Mouse (Mus musculus) intestine, embryonic 14.5 days (tissue): Measurements from ENCODE around the gene Uap1l1. TPM values are rescaled to one million over a fixed set of nuclear protein-coding genes. Genes with fewer than 3 reads are reported as not detected.
"Not testable (repeated sequence)": the region's sequence is repeated elsewhere in the genome, so short reads cannot be mapped to it uniquely, and the experiment has no call there.

Experiments
- ATAC-seq: fragments of 200-750 bp; cut with Nextera tagmentation; replicated peaks from 2 replicates; pipeline ENCODE4 v1.8.0; 2017; ENCODE audit warnings: low read depth, moderate number of reproducible peaks, moderate TSS enrichment, moderate library complexity; ENCODE audit not compliant: low FRiP score, low TSS enrichment
- DNase-seq: peaks from one replicate; pipeline ENCODE4 v3.0.0-alpha.2; 2018; ENCODE audit warnings: low spot score
- H3K27ac ChIP-seq: fragments of 300-500 bp; sonication (generic); 2 replicates; pipeline ENCODE4 v1.5.1; 2014; ENCODE audit warnings: low read depth, mild to moderate bottlenecking, control low read depth
- H3K27me3 ChIP-seq: fragments of 300-500 bp; sonication (generic); replicated peaks from 2 replicates; pipeline ENCODE4 v1.6.1; 2014; ENCODE audit warnings: low read length, control low read depth; ENCODE audit not compliant: control insufficient read depth, insufficient read depth
- H3K36me3 ChIP-seq: fragments of 300-500 bp; sonication (generic); 2 replicates; pipeline ENCODE4 v1.6.1; 2014; ENCODE audit warnings: low read length, control low read depth; ENCODE audit not compliant: control insufficient read depth, insufficient read depth
- H3K4me1 ChIP-seq: fragments of 300-500 bp; sonication (generic); replicated peaks from 2 replicates; pipeline ENCODE4 v1.6.1; 2014; ENCODE audit warnings: low read length, control low read depth, mixed read lengths; ENCODE audit not compliant: control insufficient read depth, insufficient read depth
- H3K4me2 ChIP-seq: fragments of 300-500 bp; sonication (generic); 2 replicates; pipeline ENCODE4 v1.6.1; 2014; ENCODE audit warnings: low read length
- H3K4me3 ChIP-seq: fragments of 300-500 bp; sonication (generic); 2 replicates; pipeline ENCODE4 v1.5.1; 2014; ENCODE audit warnings: low read depth, low read length, control low read depth, mixed read lengths
- H3K9ac ChIP-seq: fragments of 300-500 bp; sonication (generic); 2 replicates; pipeline ENCODE4 v1.6.1; 2014; ENCODE audit warnings: mild to moderate bottlenecking, low read length
- H3K9me3 ChIP-seq: fragments of 300-500 bp; sonication (generic); 2 replicates; pipeline ENCODE4 v1.6.1; 2016; ENCODE audit warnings: low read length, control low read depth; ENCODE audit not compliant: control insufficient read depth
- WGBS: fragments of 180-500 bp; shearing (Covaris S2); extraction: QIAGEN DNeasy Blood & Tissue Kit; methylation state at CpG from one replicate; pipeline ENCODE4 v1.1.7; 2014; 5-methylcytosine and 5-hydroxymethylcytosine counted together
- polyA plus RNA-seq: library from polyadenylated mRNA; unstranded; fragments of >200 nt; fragmentation: Nextera tagmentation; extraction: Ambion mirVana; gene quantifications from 2 replicates; pipeline ENCODE4 v1.2.1, GENCODE M21; 2014

Gene Uap1l1
- 36.3 and 46.0 TPM in 2 replicates for polyA plus RNA-seq

DNA sequence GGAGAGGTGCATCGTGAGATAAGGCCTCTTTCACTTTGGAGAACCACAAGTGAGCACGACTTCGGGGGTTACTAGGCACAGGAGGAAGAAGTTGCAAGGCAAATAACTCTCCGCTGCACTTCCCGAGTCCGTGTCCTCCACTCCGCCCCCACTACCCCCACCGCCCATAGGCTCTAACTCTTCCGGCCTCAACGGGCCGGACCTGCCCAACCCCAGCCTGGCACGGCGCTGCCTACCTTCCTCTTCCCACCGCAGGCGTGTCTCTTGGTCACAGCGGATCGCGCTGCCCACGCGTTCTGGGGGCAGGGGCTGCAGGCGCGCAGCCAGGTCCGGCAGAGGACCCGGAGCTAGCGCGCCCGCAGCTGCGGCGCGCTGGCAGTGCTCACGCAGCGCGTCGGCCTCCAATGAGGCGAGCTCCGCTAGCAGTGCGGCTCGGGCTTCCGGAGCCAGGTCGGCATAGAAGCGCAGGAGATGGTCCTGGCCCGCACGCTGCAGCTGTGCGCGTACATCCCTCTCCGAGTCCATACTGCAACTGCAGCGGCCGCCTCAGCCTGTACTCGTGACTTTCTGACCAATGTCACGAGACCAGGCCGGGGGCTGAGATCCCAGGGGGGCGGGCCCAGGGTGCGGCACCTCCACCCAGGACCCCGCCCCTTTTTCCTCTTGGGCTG is at the start of gene Uap1l1:
Gene Uap1l1 (minus strand): TSS at position 592 of the 671 bp plus-strand sequence.
- 0 out of 2 replicates have a peak, but pooled peaks cover 3% of the 10 kb centered on the region for H3K36me3 ChIP-seq
- no peaks in the 10 kb centered on the region for H3K27me3 ChIP-seq
- peak within 1 kb of the TSS; percentile 94 for H3K4me2 ChIP-seq
- H3K4me1 ChIP-seq: no peaks in the 10 kb centered on the region
- under 1% methylated on average over 53 of the region's 54 CpGs for WGBS
- DNase-seq: peak; percentile 88
- H3K9ac ChIP-seq: peak within 1 kb of the TSS; percentile 48
- H3K27ac ChIP-seq: no peak within 1 kb of the TSS
- no peaks in the 10 kb centered on the region for H3K9me3 ChIP-seq
- H3K4me3 ChIP-seq: peak within 1 kb of the TSS; percentile 74
- peak; percentile 83 for ATAC-seq

DNA sequence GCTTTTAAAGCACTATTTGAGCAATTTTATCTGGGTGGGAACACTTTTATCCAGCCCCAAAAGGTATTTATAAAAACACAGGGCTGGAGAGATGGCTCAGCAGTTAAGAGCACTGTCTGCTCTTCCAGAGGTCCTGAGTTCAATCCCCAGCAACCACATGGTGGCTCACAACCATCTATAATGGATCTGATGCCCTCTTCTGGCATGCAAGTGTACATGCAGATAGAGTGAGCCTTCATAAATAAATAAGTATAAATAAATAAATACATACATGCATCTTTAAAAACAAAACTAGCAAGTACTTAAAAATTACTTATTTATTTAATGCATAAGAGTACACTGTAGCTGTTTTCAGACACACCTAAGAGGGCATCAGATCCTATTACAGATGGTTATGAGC is 48.0 kb upstream of the Uap1l1 start:
- not testable (repeated sequence) for H3K9me3 ChIP-seq, H3K27me3 ChIP-seq, H3K36me3 ChIP-seq, H3K4me1 ChIP-seq, H3K4me3 ChIP-seq, DNase-seq, H3K27ac ChIP-seq, ATAC-seq, H3K9ac ChIP-seq, H3K4me2 ChIP-seq

DNA sequence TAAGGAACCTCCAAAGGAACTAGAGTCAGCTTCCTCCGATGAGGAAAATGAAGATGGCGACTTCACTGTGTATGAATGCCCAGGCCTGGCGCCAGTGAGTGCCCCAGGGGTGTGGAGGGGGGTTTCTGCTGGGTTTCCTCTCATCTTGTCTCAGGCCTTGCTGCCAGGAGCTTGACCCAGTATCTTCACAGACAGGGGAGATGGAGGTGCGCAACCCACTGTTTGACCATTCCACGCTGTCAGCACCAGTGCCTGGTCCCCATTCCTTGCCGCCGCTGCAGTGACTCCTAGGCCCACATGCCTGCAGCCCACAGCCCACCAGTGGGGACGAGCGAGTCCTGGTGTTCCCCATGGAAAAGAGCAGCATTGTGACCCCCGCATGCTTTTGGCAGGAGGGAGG is 43.4 kb upstream of the Uap1l1 start:
- Histone ChIP-seq H3K4me2 (no peak overlapping the region), H3K4me3 (no peak overlapping the region), H3K9ac (no peak overlapping the region), H3K4me1 (no peaks in the 10 kb centered on the region), H3K27ac (no peak overlapping the region), H3K9me3 (no peaks in the 10 kb centered on the region), H3K36me3 (no peaks in the 10 kb centered on the region), H3K27me3 (peaks cover 11% of the 10 kb centered on the region)
- DNase-seq: no peak
- WGBS: 85% methylated on average over 10 of the region's 10 CpGs
- ATAC-seq: no peak

DNA sequence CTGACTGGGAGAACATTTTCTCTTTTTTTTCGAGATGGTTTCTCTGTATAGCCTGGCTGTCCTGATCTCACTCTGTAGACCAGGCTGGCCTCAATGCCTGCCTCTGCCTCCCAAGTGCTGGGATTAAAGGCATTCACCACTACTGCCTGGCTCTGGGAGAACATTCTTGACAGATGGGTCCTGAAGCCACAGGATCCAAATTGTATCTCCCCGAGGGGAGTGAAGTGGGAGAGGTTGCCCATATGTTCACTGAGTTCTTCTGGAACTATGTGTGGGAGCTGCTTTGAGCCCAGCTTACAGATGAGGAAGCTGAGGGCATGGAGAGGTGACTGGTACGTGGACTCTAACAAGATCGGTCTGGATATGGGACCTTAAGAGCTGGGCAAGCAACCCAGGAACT is 38.5 kb upstream of the Uap1l1 start:
- Histone ChIP-seq H3K27me3 (peaks cover 59% of the 10 kb centered on the region), H3K9ac (no peak overlapping the region), H3K9me3 (no peaks in the 10 kb centered on the region), H3K27ac (no peak overlapping the region), H3K4me2 (peak overlapping the region; percentile 60), H3K36me3 (no peaks in the 10 kb centered on the region), H3K4me3 (no peak overlapping the region), H3K4me1 (no peaks in the 10 kb centered on the region)
- DNase-seq (no peak), ATAC-seq (no peak)
- 76% methylated on average over 4 of the region's 4 CpGs for WGBS

DNA sequence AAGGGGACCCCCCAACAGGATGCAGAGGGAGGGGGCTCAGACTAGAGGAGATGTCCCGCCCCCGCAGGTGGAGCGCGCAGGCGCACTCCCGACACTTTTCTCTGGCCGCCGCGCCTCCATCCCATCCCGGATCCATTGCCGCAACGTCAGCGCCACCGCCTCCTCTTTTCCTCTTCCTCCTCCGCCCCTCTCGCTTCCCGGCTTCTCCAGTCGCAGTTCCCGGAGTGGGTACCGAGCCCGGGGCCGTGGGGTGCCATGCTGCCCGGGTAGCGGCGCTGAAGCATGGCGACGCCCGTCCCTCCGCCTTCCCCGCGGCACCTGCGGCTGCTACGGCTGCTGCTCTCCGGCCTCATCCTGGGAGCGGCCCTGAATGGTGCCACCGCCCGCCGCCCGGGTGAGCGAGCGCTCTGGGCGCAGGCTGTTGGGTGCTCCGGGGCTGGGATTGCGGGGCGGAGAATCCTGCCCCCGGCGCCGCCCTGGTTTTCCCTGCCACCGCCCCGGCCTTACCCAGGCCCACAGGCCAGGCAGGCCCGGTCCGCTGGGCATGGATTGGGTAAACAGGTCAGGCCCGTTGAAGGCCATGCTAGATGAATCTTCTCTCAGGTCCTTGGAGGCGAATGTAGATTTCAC is 37.6 kb upstream of the Uap1l1 start:
- H3K4me2 ChIP-seq: peak overlapping the region; percentile 60
- DNase-seq: no peak
- no peaks in the 10 kb centered on the region for H3K4me1 ChIP-seq
- WGBS: 2% methylated on average over 53 of the region's 54 CpGs
- H3K36me3 ChIP-seq: no peaks in the 10 kb centered on the region
- peak; percentile 53 for ATAC-seq
- no peaks in the 10 kb centered on the region for H3K9me3 ChIP-seq
- H3K27me3 ChIP-seq: peaks cover 67% of the 10 kb centered on the region
- peak overlapping the region; percentile 46 for H3K9ac ChIP-seq
- H3K27ac ChIP-seq: peak overlapping the region; percentile 27; the same call in 1 of the 2 replicates
- H3K4me3 ChIP-seq: peak overlapping the region; percentile 56

DNA sequence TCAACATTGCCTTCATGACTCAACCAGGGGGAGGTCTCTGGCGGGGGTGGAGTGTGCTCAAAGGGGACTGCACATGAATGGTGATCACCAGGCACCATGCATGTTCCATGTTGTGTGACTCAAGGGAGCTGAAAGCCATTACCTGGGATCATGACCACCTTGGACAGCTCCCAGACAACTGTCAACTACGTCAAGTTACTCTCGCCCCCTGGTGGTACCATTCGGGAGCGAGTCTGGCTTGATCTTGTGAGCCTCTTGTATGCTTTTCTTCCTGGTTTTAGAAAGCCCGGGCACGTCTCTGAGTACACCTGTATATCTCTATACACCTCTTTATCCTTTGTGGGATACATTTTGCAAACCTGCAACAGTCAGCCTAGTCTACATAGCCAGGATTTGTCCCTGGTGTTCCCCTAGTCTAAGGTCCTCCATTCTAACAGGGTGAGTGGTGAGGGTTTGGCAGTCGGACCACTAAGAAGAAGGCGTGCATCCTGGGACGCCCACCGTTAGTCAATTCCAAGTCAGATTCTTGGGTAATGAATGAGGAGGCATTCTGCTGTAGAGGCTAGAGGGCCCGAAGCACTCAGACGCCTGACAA is 37.0 kb upstream of the Uap1l1 start:
- ATAC-seq (peak; percentile 25), DNase-seq (peak; percentile 97)
- H3K4me1 ChIP-seq: no peaks in the 10 kb centered on the region
- no peaks in the 10 kb centered on the region for H3K36me3 ChIP-seq
- H3K9me3 ChIP-seq: no peaks in the 10 kb centered on the region
- no peak overlapping the region for H3K9ac ChIP-seq
- 2% methylated on average over 13 of the region's 13 CpGs for WGBS
- peak overlapping the region; percentile 56 for H3K4me3 ChIP-seq
- H3K27ac ChIP-seq: no peak overlapping the region
- peak overlapping the region; percentile 60 for H3K4me2 ChIP-seq
- peaks cover 73% of the 10 kb centered on the region for H3K27me3 ChIP-seq

DNA sequence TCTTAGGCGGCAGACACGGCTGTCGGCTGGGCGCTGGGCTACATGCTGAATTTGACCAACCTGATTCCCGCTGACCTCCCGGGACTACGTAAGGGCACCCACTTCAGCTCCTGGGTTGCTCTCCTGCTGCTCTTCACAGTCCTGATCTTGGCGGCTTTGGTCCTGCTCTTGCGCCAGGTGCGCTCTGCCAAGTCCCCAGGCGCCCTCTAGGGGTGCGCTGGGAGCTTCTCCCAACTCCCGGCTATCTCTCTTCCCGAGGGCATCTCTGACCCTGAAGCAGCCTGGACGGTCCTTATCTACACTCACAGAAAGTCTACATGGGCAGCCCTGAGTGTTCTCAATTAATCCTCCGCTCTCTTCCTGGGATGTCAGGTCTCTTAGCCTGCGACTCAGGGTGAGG is 35.3 kb upstream of the Uap1l1 start:
- no peak overlapping the region for H3K27ac ChIP-seq
- peaks cover 2% of the 10 kb centered on the region for H3K4me1 ChIP-seq
- no peaks in the 10 kb centered on the region for H3K9me3 ChIP-seq
- ATAC-seq (no peak), DNase-seq (peak; percentile 64)
- no peak overlapping the region for H3K4me3 ChIP-seq
- no peak overlapping the region for H3K9ac ChIP-seq
- H3K36me3 ChIP-seq: no peaks in the 10 kb centered on the region
- H3K4me2 ChIP-seq: peak overlapping the region; percentile 26; the same call in 1 of the 2 replicates
- H3K27me3 ChIP-seq: peaks cover 87% of the 10 kb centered on the region
- 3% methylated on average over 17 of the region's 17 CpGs for WGBS

DNA sequence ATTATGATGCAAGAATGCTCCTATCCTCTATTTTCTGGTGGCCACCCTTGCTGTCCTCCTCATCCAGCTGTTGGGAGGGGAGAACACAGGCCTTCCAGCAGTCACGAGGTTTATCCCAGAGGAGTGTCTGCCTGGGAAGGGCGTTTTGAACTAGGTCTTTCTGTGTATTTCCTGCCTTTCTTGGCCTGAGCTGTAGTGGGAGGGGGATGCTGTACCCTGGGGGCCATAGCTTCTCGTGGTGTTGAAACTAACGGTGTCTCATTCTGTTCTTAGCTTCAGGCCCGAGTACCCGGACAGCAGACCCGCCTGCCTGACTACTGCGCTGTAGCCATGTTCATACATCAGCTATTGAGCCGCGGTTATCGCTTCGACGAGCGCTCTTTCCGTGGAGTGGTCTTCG is 34.8 kb upstream of the Uap1l1 start:
- Histone ChIP-seq H3K9ac (no peak overlapping the region), H3K4me2 (peak overlapping the region; percentile 26; the same call in 1 of the 2 replicates), H3K27me3 (peaks cover 92% of the 10 kb centered on the region), H3K27ac (no peak overlapping the region), H3K4me1 (peaks cover 7% of the 10 kb centered on the region), H3K4me3 (no peak overlapping the region), H3K9me3 (no peaks in the 10 kb centered on the region), H3K36me3 (no peaks in the 10 kb centered on the region)
- no peak for DNase-seq
- 22% methylated on average over 16 of the region's 16 CpGs for WGBS
- no peak for ATAC-seq
